Mouse (Mus musculus) liver, postnatal 0 days (tissue): ENCODE data around the gene Ahsg.

Experiments
- CTCF ChIP-seq: sonication (generic); IDR thresholded peaks from 2 replicates; pipeline ENCODE4 v1.5.1; 2016; ENCODE audit warnings: antibody characterized with exemption, low read depth
- EP300 ChIP-seq: IDR thresholded peaks from 2 replicates; pipeline ENCODE4 v1.6.1; 2016; ENCODE audit warnings: antibody characterized with exemption, low read depth, mild to moderate bottlenecking

DNA sequence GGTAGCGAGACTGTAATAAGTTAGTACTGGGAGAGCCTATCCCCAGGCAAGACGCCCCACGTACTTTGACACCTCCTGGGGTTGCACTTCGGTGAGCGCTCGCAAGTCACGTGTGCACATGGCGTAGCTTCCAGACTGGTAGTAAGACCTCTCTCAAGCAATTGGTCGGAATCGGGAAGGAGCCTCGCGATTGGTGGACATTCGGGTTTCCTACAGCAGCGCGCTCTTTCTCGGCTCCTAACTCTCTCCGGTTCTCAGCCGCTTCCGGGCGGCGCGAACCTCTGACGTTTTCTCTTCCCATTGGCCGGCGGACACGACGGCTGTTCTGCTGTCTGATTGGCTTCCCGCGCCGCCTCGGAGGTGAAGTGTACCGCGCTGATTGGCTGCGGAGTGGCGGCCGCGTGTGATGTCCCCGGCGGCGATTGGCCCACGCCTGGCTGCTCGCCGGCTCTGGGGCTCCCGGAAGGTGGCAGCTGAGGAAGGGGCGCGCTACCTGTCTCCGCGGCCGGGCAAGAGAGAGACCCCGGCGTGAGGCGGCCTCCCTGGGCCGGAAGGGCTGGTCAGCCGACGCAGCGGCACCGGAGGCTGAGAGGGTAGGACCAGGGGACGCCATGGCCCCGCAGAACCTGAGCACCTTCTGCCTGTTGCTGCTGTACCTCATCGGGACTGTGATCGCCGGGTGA, 33.5 kb upstream of the Ahsg start, which contains the start of the genes Tbccd1 and Dnajb11:
- TF ChIP-seq CTCF = no peak
- no peak for TF ChIP-seq EP300
